Mouse (Mus musculus): ENCODE results near the gene Pola1. TPM values are rescaled to one million over a fixed set of nuclear protein-coding genes. Genes with fewer than 3 reads are reported as not detected.

Pola1 gene
- 4.9 and 6.0 TPM in 2 replicates for polyA plus RNA-seq (2015; fragmentation: Nextera tagmentation; extraction: Ambion mirVana)

DNA sequence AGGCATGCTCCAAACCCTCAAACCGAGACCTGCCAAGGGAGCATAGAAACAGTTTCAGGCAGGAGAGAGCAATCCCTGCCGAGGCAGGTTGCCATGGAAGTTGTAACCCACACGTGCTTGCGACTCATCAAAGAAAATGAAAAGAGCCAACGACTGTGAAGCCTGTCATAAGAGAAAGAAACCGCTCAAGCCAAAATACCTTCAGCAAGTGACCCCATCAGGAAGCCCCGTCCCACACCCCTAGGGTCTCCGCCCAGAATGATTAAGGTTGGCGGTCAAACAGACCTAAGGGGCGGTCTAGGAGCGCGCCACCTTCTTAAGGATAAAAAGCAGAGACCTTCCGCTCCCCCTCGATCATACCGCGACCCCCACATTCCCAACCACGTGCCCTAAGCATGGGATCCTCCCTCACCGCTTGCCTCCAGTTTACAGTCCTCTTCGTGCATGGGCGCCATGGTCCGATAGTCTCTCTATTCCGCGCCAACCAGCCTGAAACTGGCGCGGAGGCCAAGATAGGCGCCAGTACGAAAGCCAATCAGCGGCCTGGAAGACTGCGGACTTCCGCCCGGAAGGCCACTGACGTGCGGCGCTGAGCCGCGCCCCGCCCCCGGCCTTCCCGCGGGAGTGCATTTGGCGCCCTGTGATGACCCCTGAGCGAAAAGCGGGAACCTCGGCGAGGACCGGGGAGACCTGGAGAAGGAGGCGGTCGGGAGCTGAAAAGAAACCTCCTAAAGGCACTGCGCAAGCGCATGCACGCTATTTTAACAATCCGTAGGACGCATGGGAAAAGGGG, at the start of gene Pola1:
Gene Pola1 (minus strand): TSS at position 499 of the 793 bp plus-strand sequence.
- no peaks in the 10 kb centered on the region for H3K36me3 ChIP-seq
- H3K27ac ChIP-seq (replicated peaks), result peak within 1 kb of the TSS; percentile 69
- H3K9ac ChIP-seq, result peak within 1 kb of the TSS; percentile 43
- H3K4me3 ChIP-seq, result peak within 1 kb of the TSS; percentile 53
- no peaks in the 10 kb centered on the region for H3K27me3 ChIP-seq
- 22% methylated on average over 52 of the region's 53 CpGs for WGBS
- no peaks in the 10 kb centered on the region; the same call in 1 of the 2 replicates for H3K4me1 ChIP-seq (replicated peaks)
- no peaks in the 10 kb centered on the region for H3K9me3 ChIP-seq
- peak within 1 kb of the TSS; percentile 61 for H3K4me2 ChIP-seq
- ATAC-seq (ENCODE audit: low FRiP score, low read depth), result peak; percentile 99

- H3K27ac ChIP-seq (replicated peaks), result peak overlapping the region; percentile 92
- H3K4me2 ChIP-seq, result peak overlapping the region; percentile 56
- H3K4me3 ChIP-seq, result peak overlapping the region; percentile 41
- peaks cover 3% of the 10 kb centered on the region; the same call in 1 of the 2 replicates for H3K4me1 ChIP-seq (replicated peaks)
- WGBS, result 51% methylated on average over 2 of the region's 2 CpGs
- H3K9me3 ChIP-seq, result no peaks in the 10 kb centered on the region
- ATAC-seq (ENCODE audit: low FRiP score, low read depth), result no peak
- H3K36me3 ChIP-seq, result no peaks in the 10 kb centered on the region
- H3K27me3 ChIP-seq, result no peaks in the 10 kb centered on the region
- H3K9ac ChIP-seq, result no peak overlapping the region
Observed at GRCm38 (mm10) chrX:93676228-93676627, 44.3 kb upstream of the Pola1 start.

- Histone ChIP-seq H3K9me3 (no peaks in the 10 kb centered on the region), H3K27me3 (no peaks in the 10 kb centered on the region), H3K9ac (peak overlapping the region; percentile 45), H3K4me2 (peak overlapping the region; percentile 56), H3K4me3 (peak overlapping the region; percentile 41), H3K27ac (replicated peaks) (peak overlapping the region; percentile 92), H3K4me1 (replicated peaks) (peaks cover 3% of the 10 kb centered on the region; the same call in 1 of the 2 replicates), H3K36me3 (no peaks in the 10 kb centered on the region)
- peak; percentile 100 for ATAC-seq (ENCODE audit: low FRiP score, low read depth)
- 14% methylated on average over 19 of the region's 19 CpGs for WGBS
Observed at GRCm38 (mm10) chrX:93674836-93675795, 43.2 kb upstream of the Pola1 start.

- 0 out of 2 replicates have a peak overlapping the region, but pooled peaks have one; percentile 16 for H3K9ac ChIP-seq
- ATAC-seq (ENCODE audit: low FRiP score, low read depth), result peak; percentile 39; the same call in 1 of the 2 replicates
- 46% methylated on average over 3 of the region's 3 CpGs for WGBS
Observed at GRCm38 (mm10) chrX:93674432-93674831, 42.5 kb upstream of the Pola1 start.

DNA sequence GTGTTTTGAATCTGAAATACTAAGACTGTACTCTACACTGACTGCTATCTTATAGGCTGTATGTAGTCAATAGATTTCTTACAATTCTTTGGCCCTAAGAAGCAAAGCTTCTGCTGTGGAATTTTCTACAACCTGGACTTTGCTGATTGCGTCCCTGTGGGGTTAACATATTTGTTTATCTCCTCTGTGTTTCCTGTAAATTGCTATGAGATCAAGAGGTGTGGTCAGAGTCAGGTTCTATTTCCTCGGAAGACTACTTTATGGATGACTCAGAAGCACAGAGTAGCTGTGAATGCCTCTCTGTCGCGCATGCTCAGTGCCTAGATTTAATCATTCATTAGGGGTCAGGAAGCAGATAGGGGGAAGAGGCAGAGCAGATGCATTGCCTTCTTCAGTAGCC, 32.8 kb upstream of the Pola1 start:
- no peak overlapping the region for H3K27ac ChIP-seq (replicated peaks)
- no peaks in the 10 kb centered on the region for H3K9me3 ChIP-seq
- no peaks in the 10 kb centered on the region for H3K36me3 ChIP-seq
- ATAC-seq (ENCODE audit: low FRiP score, low read depth), result no peak
- H3K4me2 ChIP-seq, result no peak overlapping the region
- 81% methylated on average over 4 of the region's 4 CpGs for WGBS
- H3K9ac ChIP-seq, result no peak overlapping the region
- H3K4me1 ChIP-seq (replicated peaks), result no peaks in the 10 kb centered on the region
- H3K27me3 ChIP-seq, result no peaks in the 10 kb centered on the region
- no peak overlapping the region for H3K4me3 ChIP-seq

More at GRCm38 (mm10) chrX:93674432-93674831, 42.5 kb upstream of the Pola1 start:
- Histone ChIP-seq H3K4me2 (peak overlapping the region; percentile 56), H3K27me3 (no peaks in the 10 kb centered on the region), H3K36me3 (no peaks in the 10 kb centered on the region), H3K4me3 (peak overlapping the region; percentile 41), H3K4me1 (replicated peaks) (peaks cover 3% of the 10 kb centered on the region; the same call in 1 of the 2 replicates), H3K9me3 (no peaks in the 10 kb centered on the region), H3K27ac (replicated peaks) (peak overlapping the region; percentile 92)

DNA sequence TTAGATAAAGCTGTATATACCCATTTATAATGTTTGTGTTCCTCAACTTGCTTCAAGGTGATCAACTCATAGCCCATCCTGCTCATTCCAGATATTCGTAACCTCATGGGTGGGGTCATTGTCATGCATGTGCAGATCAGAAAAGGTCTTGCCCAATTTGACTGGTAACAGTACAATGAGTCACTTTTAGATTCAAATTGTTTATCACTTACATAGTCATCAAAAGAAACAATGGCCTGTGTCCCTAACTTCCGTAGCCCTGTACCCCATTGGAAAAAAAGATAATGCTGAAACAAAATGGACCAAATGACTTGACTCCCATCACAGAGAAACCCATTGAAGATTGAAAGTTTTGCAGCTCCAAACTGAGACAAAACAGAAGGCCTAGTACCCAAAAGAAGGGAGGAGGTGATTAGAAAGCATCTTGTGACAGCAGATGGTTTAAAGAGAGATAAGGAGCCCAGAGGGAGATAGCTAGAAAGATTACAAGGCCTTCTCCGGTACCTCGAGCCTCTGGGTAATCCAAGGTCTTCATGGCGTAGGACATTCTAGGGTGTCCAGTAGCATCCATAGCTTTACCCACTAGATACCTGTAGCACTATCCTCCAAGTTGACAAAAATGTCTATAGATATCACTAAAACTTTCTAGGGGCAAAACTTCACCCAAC, 32.1 kb upstream of the Pola1 start:
- H3K4me1 ChIP-seq (replicated peaks), result no peaks in the 10 kb centered on the region
- WGBS, result 90% methylated on average over 5 of the region's 5 CpGs
- no peaks in the 10 kb centered on the region for H3K9me3 ChIP-seq
- no peak overlapping the region for H3K27ac ChIP-seq (replicated peaks)
- H3K4me3 ChIP-seq, result no peak overlapping the region
- H3K4me2 ChIP-seq, result no peak overlapping the region
- no peak overlapping the region for H3K9ac ChIP-seq
- H3K27me3 ChIP-seq, result no peaks in the 10 kb centered on the region
- H3K36me3 ChIP-seq, result no peaks in the 10 kb centered on the region
- no peak for ATAC-seq (ENCODE audit: low FRiP score, low read depth)

DNA sequence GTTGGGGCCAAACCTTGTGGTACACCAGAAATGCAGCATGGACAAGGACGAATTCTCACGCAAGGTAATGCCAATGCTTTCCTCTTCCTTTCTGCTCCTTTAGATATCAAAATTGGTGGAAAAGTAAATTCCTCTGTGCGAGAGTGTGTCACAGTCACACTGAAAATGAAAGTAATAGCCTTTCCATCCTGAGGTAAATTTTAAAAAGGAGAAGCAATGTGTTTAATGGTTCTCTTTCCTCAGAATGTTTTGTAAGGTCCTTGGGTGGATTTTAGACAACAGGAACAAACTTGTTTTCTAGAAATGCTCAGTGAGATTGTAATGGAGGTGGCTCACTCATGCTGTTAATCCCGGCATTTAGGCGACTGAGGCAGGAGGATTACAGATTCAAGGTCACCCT, 23.2 kb upstream of the Pola1 start:
- Histone ChIP-seq H3K9ac (no peak overlapping the region), H3K4me1 (replicated peaks) (no peaks in the 10 kb centered on the region), H3K27me3 (no peaks in the 10 kb centered on the region), H3K27ac (replicated peaks) (no peak overlapping the region), H3K9me3 (no peaks in the 10 kb centered on the region), H3K4me2 (no peak overlapping the region), H3K36me3 (no peaks in the 10 kb centered on the region), H3K4me3 (no peak overlapping the region)
- no peak for ATAC-seq (ENCODE audit: low FRiP score, low read depth)
- 77% methylated on average over 5 of the region's 5 CpGs for WGBS

GRCm38 (mm10) chrX:93654218-93655002, 22.5 kb upstream of the Pola1 start, which contains the start of gene Pcyt1b:
Pcyt1b (plus strand) TSS chrX:93654863.
- Histone ChIP-seq H3K9ac (no peak within 1 kb of the TSS), H3K4me1 (replicated peaks) (no peaks in the 10 kb centered on the region), H3K27ac (replicated peaks) (no peak within 1 kb of the TSS), H3K36me3 (no peaks in the 10 kb centered on the region), H3K27me3 (no peaks in the 10 kb centered on the region), H3K4me2 (no peak within 1 kb of the TSS), H3K4me3 (no peak within 1 kb of the TSS), H3K9me3 (no peaks in the 10 kb centered on the region)
- no peak for ATAC-seq (ENCODE audit: low FRiP score, low read depth)
- WGBS, result 25% methylated on average over 3 of the region's 3 CpGs

DNA sequence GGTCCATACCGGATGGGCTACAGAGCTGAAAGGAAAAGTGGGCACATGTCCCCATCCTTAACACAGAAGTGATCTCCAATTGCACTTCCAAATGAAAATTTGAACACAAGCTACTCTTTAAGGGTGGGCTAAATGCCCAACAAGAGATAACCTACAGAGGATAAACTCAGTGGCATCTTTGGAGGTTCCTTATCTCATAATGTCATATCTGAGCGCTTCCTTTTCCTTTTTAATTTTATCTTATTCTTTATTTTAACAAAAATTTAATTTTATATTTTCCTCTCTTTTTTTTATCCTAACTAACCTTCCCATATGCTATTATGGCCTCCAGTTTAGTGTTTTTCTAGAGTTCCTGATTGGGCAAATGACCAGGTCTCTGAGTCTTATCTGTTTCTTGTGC, 18.8 kb upstream of the Pola1 start:
- no peaks in the 10 kb centered on the region for H3K36me3 ChIP-seq
- WGBS, result 91% methylated on average over 2 of the region's 2 CpGs
- no peak for ATAC-seq (ENCODE audit: low FRiP score, low read depth)
- no peak overlapping the region for H3K4me2 ChIP-seq
- no peaks in the 10 kb centered on the region for H3K27me3 ChIP-seq
- H3K27ac ChIP-seq (replicated peaks), result no peak overlapping the region
- H3K4me3 ChIP-seq, result no peak overlapping the region
- H3K4me1 ChIP-seq (replicated peaks), result no peaks in the 10 kb centered on the region
- H3K9me3 ChIP-seq, result no peaks in the 10 kb centered on the region
- H3K9ac ChIP-seq, result no peak overlapping the region

GRCm38 (mm10) chrX:93644022-93644421, 12.1 kb upstream of the Pola1 start:
- Histone ChIP-seq H3K27ac (replicated peaks) (no peak overlapping the region), H3K4me1 (replicated peaks) (no peaks in the 10 kb centered on the region), H3K4me3 (no peak overlapping the region), H3K9me3 (no peaks in the 10 kb centered on the region), H3K4me2 (no peak overlapping the region), H3K9ac (no peak overlapping the region), H3K36me3 (no peaks in the 10 kb centered on the region), H3K27me3 (no peaks in the 10 kb centered on the region)
- no peak for ATAC-seq (ENCODE audit: low FRiP score, low read depth)

- no peaks in the 10 kb centered on the region for H3K27me3 ChIP-seq
- WGBS, result 93% methylated on average over 3 of the region's 3 CpGs
- no peaks in the 10 kb centered on the region for H3K4me1 ChIP-seq (replicated peaks)
- no peak overlapping the region for H3K27ac ChIP-seq (replicated peaks)
- no peak for ATAC-seq (ENCODE audit: low FRiP score, low read depth)
- no peak overlapping the region for H3K4me2 ChIP-seq
- H3K9me3 ChIP-seq, result no peaks in the 10 kb centered on the region
- no peaks in the 10 kb centered on the region for H3K36me3 ChIP-seq
- H3K9ac ChIP-seq, result no peak overlapping the region
- H3K4me3 ChIP-seq, result no peak overlapping the region
Observed at GRCm38 (mm10) chrX:93643600-93643999, 11.6 kb upstream of the Pola1 start.

Measured in hindbrain, embryonic 15.5 days (tissue).